Mouse (Mus musculus) bone marrow, adult 2 months (tissue): Measurements from ENCODE around the gene Cd200. TPM values are rescaled to one million over a fixed set of nuclear protein-coding genes. Genes with fewer than 3 reads are reported as not detected.

Source experiments
- H3K27ac ChIP-seq: fragments of 200-500 bp; 2 replicates; pipeline ENCODE4 v1.5.1; 2012; ENCODE audit warnings: low read depth, mild to moderate bottlenecking, control low read depth, inconsistent platforms, low read length; ENCODE audit not compliant: control insufficient read depth, poor library complexity, insufficient read depth
- H3K4me1 ChIP-seq: fragments of 200-500 bp; 2 replicates; pipeline ENCODE4 v1.6.1; 2011; ENCODE audit warnings: low read length; ENCODE audit not compliant: control insufficient read depth, insufficient read depth
- H3K4me3 ChIP-seq: fragments of 200-500 bp; replicated peaks from 2 replicates; pipeline ENCODE3; 2011; ENCODE audit warnings: mild to moderate bottlenecking, low read depth, low read length, control low read depth; ENCODE audit not compliant: control insufficient read depth
- CTCF ChIP-seq: fragments of 200-500 bp; IDR thresholded peaks from 2 replicates; pipeline ENCODE4 v1.5.1; 2011; ENCODE audit warnings: low read length, control low read depth; ENCODE audit not compliant: control insufficient read depth, insufficient read depth
- POLR2A ChIP-seq: fragments of 200-500 bp; IDR thresholded peaks from 2 replicates; pipeline ENCODE4 v1.6.1; 2011; ENCODE audit warnings: low read depth, mild to moderate bottlenecking, control low read depth, low read length, borderline replicate concordance; ENCODE audit not compliant: control insufficient read depth
- WGBS: fragments of 180-500 bp; shearing (Covaris S2); methylation state at CpG from one replicate; pipeline ENCODE4 v1.1.7; 2018; 5-methylcytosine and 5-hydroxymethylcytosine counted together
- polyA plus RNA-seq: library from polyadenylated mRNA; stranded (reverse); fragments of >200 nt; gene quantifications from 2 replicates; pipeline ENCODE4 v1.2.4, GENCODE M21; 2011; ENCODE audit warnings: low replicate concordance; ENCODE audit not compliant: missing spikeins, insufficient read depth, insufficient read length

Cd200 gene
- polyA plus RNA-seq, 1 experiment, result 19.9 TPM

DNA sequence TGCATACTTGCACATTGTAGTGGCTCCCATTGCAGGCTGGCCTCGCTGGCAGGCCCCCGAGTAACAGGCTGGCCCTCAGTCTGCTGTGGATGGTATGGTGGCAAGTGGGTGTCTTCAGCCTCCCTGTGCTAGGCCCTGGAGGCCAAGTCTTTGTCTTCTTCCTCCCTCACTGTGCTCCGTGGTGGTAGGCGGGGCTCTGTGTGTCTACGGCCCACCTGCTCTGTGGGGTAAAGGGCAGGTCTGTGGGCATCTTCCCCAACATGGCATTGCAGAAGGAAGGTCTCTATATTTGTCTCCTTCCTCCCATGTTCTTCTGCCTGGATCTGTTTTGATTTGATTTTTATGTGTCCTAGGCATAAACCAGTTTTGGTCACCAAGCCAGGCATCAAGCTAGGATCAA is 74.0 kb downstream of the Cd200 start:
- TF ChIP-seq POLR2A (no peak), CTCF (no peak)
- Histone ChIP-seq H3K4me1 (no peaks in the 10 kb centered on the region; the same call in 1 of the 2 replicates), H3K27ac (no peak overlapping the region), H3K4me3 (no peak overlapping the region)
- WGBS, result 68% methylated on average over 5 of the region's 5 CpGs

DNA sequence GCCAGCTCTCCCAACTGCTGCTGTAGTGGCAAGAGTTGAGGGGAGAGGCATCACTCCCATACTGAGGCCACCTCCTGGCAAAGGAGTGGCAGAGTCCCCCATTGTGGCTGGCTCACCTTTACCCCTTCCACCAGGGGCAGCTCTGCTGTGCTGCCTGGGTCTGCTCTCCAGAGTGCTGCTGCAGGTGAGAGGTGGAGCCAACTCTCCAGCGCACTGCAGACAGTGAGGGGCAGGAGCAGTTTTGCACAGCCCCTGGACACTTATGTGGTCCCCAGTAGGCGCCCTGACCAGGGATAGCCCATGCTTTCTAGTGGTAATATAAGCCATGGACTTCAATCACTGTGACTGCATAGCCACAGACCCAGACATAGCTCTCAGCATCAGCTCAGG is 74.5 kb downstream of the Cd200 start:
- TF ChIP-seq POLR2A (no peak), CTCF (no peak)
- WGBS, result 87% methylated on average over 2 of the region's 2 CpGs
- Histone ChIP-seq H3K4me1 (no peaks in the 10 kb centered on the region; the same call in 1 of the 2 replicates), H3K27ac (no peak overlapping the region), H3K4me3 (no peak overlapping the region)

DNA sequence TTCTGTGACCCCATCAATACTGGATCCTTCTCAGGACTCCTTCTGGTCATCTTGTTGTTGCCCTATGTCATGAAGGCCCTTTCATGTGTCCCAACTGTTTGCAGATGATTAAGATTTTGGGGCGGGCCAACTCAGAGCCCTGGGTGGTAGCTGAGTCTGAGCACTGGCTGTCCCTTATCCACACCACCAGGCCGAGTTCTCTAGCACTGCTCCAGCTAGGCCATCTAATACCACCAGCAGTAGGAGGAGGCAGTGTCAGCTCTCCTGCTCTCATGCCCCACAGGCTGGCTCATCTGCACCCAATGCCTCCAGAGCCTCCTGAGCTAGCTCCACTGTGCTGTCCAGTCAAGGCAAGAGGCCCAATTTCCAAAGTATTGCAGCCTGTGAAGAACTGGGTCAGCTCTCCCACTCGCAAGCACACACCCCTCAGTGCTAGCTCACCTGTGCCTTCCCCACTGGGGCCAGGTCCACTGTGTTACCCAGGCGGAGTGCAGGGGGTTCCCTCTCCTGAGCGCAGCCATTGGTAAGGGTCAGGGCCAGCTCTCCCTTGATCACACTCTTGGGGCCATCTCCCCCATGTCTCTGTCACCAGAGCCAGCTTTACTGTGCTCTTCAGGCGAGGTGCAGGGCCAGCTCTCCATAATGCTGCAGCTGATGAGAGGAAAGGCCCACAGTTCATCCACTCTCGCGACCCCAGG is 75.0 kb downstream of the Cd200 start:
- H3K27ac ChIP-seq, result no peak overlapping the region
- no peak overlapping the region for H3K4me3 ChIP-seq
- H3K4me1 ChIP-seq, result no peaks in the 10 kb centered on the region; the same call in 1 of the 2 replicates
- no peak for TF ChIP-seq CTCF
- TF ChIP-seq POLR2A, result no peak
- WGBS, result 87% methylated on average over 8 of the region's 8 CpGs

DNA sequence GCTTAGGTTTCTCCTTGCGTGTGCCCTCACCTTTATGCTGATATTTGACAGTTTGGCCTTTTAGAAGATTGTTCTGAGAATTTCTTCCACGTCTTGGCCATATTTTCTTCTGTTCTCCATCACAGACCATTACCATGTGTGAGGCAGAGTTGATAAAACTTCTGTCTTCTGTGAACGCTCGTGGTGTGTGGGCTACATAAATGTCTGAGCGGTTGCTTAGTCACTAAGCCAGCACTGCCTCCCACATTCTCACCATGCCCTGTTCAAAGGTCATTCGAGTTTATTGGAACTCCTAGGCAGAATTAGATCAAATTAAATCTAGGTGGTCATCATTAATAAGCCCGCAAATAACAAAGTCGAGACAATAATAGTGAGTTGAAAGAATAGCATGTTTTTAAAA is 76.3 kb downstream of the Cd200 start:
- Histone ChIP-seq H3K4me3 (no peak overlapping the region), H3K4me1 (no peaks in the 10 kb centered on the region; the same call in 1 of the 2 replicates), H3K27ac (no peak overlapping the region)
- WGBS, result 70% methylated on average over 8 of the region's 8 CpGs
- no peak for TF ChIP-seq CTCF
- TF ChIP-seq POLR2A, result no peak

Other genes starting within 250 kb of the Cd200 start
- 12.7 and 20.5 TPM in 2 replicates for gene Btla, start 184.7 kb downstream of the Cd200 start, polyA plus RNA-seq
- not detected in 2 replicates for gene Gm609, start 83.9 kb upstream of the Cd200 start, polyA plus RNA-seq
- gene Gm17783, start 123.0 kb upstream of the Cd200 start, polyA plus RNA-seq, result not detected in 2 replicates
- gene Slc9c1, start 126.3 kb upstream of the Cd200 start, polyA plus RNA-seq, result not detected in 2 replicates
- gene Gcsam, start 201.3 kb upstream of the Cd200 start, polyA plus RNA-seq, result 6.8 and 7.9 TPM in 2 replicates
- 1.1 and 1.4 TPM in 2 replicates for gene BC016579, start 245.0 kb upstream of the Cd200 start, polyA plus RNA-seq